Mouse (Mus musculus) urinary bladder, postnatal 25 days (tissue): ENCODE data around the gene Slc4a4.
A peak's percentile ranks its signal among the peaks of the same experiment; 100 is the strongest.

Experiments used
- DNase-seq: peaks from one replicate; pipeline ENCODE4 v3.0.0; 2022; ENCODE audit warnings: low spot score

Gene Slc4a4

GRCm38 (mm10) chr5:89171025-89171718 lies 284.6 kb downstream of the Slc4a4 start:
- DNase-seq: no peak

GRCm38 (mm10) chr5:89190063-89190462 lies 303.4 kb downstream of the Slc4a4 start:
- DNase-seq: no peak

GRCm38 (mm10) chr5:89194654-89195053 lies 308.0 kb downstream of the Slc4a4 start:
- DNase-seq: no peak

- no peak for DNase-seq
Measured at GRCm38 (mm10) chr5:89198501-89198900, 311.9 kb downstream of the Slc4a4 start.

- DNase-seq: no peak
Measured at GRCm38 (mm10) chr5:89209973-89210703, 323.5 kb downstream of the Slc4a4 start.

GRCm38 (mm10) chr5:89211057-89211456 lies 324.4 kb downstream of the Slc4a4 start:
- no peak for DNase-seq

GRCm38 (mm10) chr5:89218222-89218621 lies 331.6 kb downstream of the Slc4a4 start:
- no peak for DNase-seq

- DNase-seq: no peak
Measured at GRCm38 (mm10) chr5:89218709-89219108, 332.1 kb downstream of the Slc4a4 start.

- DNase-seq: no peak
Measured at GRCm38 (mm10) chr5:89221658-89222057, 335.0 kb downstream of the Slc4a4 start.

GRCm38 (mm10) chr5:89223061-89223740 lies 336.6 kb downstream of the Slc4a4 start:
- no peak for DNase-seq

- DNase-seq: no peak
Measured at GRCm38 (mm10) chr5:89223744-89224368, 337.2 kb downstream of the Slc4a4 start.

GRCm38 (mm10) chr5:89227948-89228347 lies 341.3 kb downstream of the Slc4a4 start:
- DNase-seq: no peak

- no peak for DNase-seq
Measured at GRCm38 (mm10) chr5:89229606-89230005, 343.0 kb downstream of the Slc4a4 start.

GRCm38 (mm10) chr5:89232313-89232712 lies 345.7 kb downstream of the Slc4a4 start:
- no peak for DNase-seq

- DNase-seq: no peak
Measured at GRCm38 (mm10) chr5:89251806-89252205, 365.2 kb downstream of the Slc4a4 start.

- no peak for DNase-seq
Measured at GRCm38 (mm10) chr5:89259804-89260492, 373.3 kb downstream of the Slc4a4 start.

- DNase-seq: peak; percentile 20
Measured at GRCm38 (mm10) chr5:89277049-89277448, 390.4 kb downstream of the Slc4a4 start.

GRCm38 (mm10) chr5:89277616-89278015 lies 391.0 kb downstream of the Slc4a4 start:
- peak; percentile 25 for DNase-seq

GRCm38 (mm10) chr5:89278309-89278708 lies 391.7 kb downstream of the Slc4a4 start:
- no peak for DNase-seq

GRCm38 (mm10) chr5:89280312-89280863 lies 393.8 kb downstream of the Slc4a4 start:
- no peak for DNase-seq
